Mouse (Mus musculus) limb, embryonic 12.5 days (tissue): ENCODE data around the gene Spop. TPM values are rescaled to one million over a fixed set of nuclear protein-coding genes. Genes with fewer than 3 reads are reported as not detected.

Experiments used
- ATAC-seq: fragments of 200-750 bp; cut with Nextera tagmentation; 2 replicates; pipeline ENCODE4 v1.8.0; 2017; ENCODE audit warnings: low read depth, moderate TSS enrichment; ENCODE audit not compliant: insufficient number of reproducible peaks, insufficient read depth, low FRiP score, low TSS enrichment
- H3K27ac ChIP-seq: fragments of 300-500 bp; sonication (generic); 2 replicates; pipeline ENCODE4 v1.5.1; 2016; ENCODE audit warnings: mild to moderate bottlenecking, moderate library complexity
- H3K27me3 ChIP-seq: fragments of 300-500 bp; sonication (generic); 2 replicates; pipeline ENCODE4 v1.6.1; 2016; ENCODE audit warnings: mild to moderate bottlenecking, moderate library complexity
- H3K36me3 ChIP-seq: fragments of 300-500 bp; sonication (generic); 2 replicates; pipeline ENCODE4 v1.6.1; 2016; ENCODE audit warnings: mild to moderate bottlenecking, moderate library complexity
- H3K4me1 ChIP-seq: fragments of 300-500 bp; sonication (generic); replicated peaks from 2 replicates; pipeline ENCODE4 v1.6.1; 2016
- H3K4me2 ChIP-seq: fragments of 300-500 bp; sonication (generic); 2 replicates; pipeline ENCODE4 v1.6.1; 2016; ENCODE audit warnings: mild to moderate bottlenecking, moderate library complexity
- H3K4me3 ChIP-seq: fragments of 300-500 bp; sonication (generic); replicated peaks from 2 replicates; pipeline ENCODE4 v1.5.1; 2016; ENCODE audit warnings: mild to moderate bottlenecking
- H3K9ac ChIP-seq: fragments of 300-500 bp; sonication (generic); replicated peaks from 2 replicates; pipeline ENCODE4 v1.6.1; 2016; ENCODE audit warnings: mild to moderate bottlenecking, moderate library complexity
- H3K9me3 ChIP-seq: fragments of 300-500 bp; sonication (generic); 2 replicates; pipeline ENCODE4 v1.6.1; 2016; ENCODE audit warnings: mild to moderate bottlenecking, moderate library complexity
- WGBS: fragments of 180-500 bp; shearing (Covaris S2); methylation state at CpG from one replicate; pipeline ENCODE4 v1.1.7; 2016; 5-methylcytosine and 5-hydroxymethylcytosine counted together
- polyA plus RNA-seq: library from polyadenylated mRNA; unstranded; fragments of >200 nt; fragmentation: Nextera tagmentation; extraction: Ambion mirVana; gene quantifications from 2 replicates; pipeline ENCODE4 v1.2.1, GENCODE M21; 2016

Gene Spop
- polyA plus RNA-seq, 1 experiment from 2014 or later = 157 TPM

DNA sequence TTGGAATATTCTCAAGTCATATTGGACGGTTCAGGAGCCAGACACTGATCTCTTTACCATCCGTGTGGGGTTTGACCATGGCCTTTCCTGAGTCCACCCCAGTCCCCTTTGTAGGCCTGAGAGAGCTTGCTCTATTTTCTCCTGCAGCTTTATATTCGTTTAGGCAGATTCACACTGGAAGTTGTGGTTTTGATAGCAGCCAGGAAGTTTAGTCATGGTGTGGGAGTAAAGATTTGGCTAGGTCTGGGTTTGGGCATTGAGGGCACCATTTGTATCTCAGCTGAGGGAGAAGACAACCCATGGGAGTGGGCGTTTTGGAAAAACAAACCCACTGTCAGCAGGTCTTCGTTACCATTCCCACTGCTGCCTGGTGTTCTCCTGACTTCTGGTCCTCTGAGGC, 34.3 kb upstream of the Spop start:
- H3K27me3 ChIP-seq = no peaks in the 10 kb centered on the region
- WGBS = 78% methylated on average over 5 of the region's 5 CpGs
- ATAC-seq = no peak

DNA sequence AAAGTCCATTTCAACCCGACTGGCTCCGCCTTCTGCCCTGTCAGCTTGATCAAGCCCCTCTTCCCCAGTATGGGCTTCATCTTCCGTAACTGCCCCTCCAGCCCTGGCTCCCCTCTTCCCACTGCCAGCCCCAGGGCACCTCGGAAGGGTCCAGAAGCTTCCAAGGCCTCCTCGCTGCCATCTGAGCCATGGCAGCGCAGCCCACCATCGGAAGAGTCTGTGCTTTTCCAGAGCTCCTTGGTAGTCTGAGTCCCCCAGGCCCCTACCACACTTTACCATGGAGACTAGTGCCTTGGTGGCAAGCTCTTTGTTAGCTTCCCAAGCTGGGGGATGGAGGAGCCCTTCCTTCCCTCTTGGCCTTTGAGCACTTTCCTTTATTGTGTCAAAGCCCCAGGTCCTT, 33.2 kb upstream of the Spop start:
- Histone ChIP-seq H3K27ac (no peak overlapping the region), H3K4me3 (no peak overlapping the region), H3K36me3 (peaks cover 61% of the 10 kb centered on the region), H3K9ac (no peak overlapping the region), H3K9me3 (no peaks in the 10 kb centered on the region), H3K27me3 (no peaks in the 10 kb centered on the region), H3K4me1 (peaks cover 3% of the 10 kb centered on the region), H3K4me2 (no peak overlapping the region)
- WGBS = 96% methylated on average over 7 of the region's 7 CpGs
- no peak for ATAC-seq

More for the DNA sequence above, 34.3 kb upstream of the Spop start:
- Histone ChIP-seq H3K36me3 (peaks cover 73% of the 10 kb centered on the region), H3K27ac (no peak overlapping the region), H3K4me2 (no peak overlapping the region), H3K9me3 (no peaks in the 10 kb centered on the region), H3K9ac (no peak overlapping the region), H3K4me3 (no peak overlapping the region), H3K4me1 (no peaks in the 10 kb centered on the region)

DNA sequence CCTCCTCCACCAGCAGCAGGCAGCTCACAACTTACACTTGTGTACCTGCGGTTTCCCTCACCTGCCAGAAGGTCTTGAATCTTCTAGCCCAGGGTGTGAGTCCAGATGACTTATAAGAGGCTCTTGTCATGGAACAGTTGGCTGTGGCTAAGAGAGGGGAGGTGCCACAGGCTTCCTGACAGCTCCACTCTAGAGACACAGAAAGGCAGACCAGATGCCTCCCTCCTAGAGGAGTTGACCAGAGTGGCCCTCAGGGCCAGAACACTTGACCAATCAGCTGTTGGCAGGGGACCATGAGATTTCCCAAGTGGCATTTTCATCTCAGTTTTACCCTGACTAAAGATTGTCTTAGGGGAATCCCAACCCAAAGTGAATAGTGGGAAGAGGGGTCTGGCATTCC, 32.7 kb upstream of the Spop start:
- no peak for ATAC-seq
- no peaks in the 10 kb centered on the region for H3K27me3 ChIP-seq
- no peak overlapping the region for H3K9ac ChIP-seq
- no peak overlapping the region for H3K4me3 ChIP-seq
- no peak overlapping the region for H3K27ac ChIP-seq
- 82% methylated on average over 1 of the region's 1 CpGs for WGBS
- peaks cover 58% of the 10 kb centered on the region for H3K36me3 ChIP-seq
- peaks cover 7% of the 10 kb centered on the region for H3K4me1 ChIP-seq
- H3K9me3 ChIP-seq = no peaks in the 10 kb centered on the region
- H3K4me2 ChIP-seq = no peak overlapping the region

DNA sequence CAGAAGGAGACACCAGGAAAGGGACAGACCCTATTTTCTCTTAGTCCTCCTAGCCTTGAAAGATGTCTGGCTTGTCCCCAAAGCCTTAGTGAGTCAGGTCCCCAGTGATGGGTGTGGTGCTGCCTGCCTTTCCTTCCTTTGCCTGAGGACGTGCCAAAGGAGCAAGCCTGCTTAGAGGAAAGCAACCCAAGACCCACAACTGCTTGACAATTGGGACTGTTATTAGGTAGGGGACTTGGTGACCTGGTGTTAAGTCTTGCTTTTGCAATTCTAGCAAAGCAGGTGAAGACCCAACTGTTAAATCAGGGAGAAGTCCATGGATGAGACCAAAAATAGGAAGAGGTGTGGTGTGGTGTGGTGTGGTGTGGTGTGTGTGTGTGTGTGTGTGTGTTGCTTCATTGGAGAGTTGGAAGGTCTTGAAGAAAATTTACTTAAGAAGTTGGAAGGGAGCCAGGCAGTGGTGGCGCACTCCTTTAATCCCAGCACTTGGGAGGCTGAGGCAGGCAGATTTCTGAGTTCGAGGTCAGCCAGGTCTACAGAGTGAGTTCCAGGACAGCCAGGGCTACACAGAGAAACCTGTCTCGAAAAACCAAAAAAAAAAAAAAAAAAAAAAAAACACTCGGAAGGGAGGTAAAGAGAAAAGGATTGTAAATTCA, 30.4 kb upstream of the Spop start:
- H3K27ac ChIP-seq = no peak overlapping the region
- 81% methylated on average over 5 of the region's 5 CpGs for WGBS
- peaks cover 13% of the 10 kb centered on the region for H3K4me1 ChIP-seq
- no peak overlapping the region for H3K4me3 ChIP-seq
- no peaks in the 10 kb centered on the region for H3K9me3 ChIP-seq
- H3K9ac ChIP-seq = no peak overlapping the region
- H3K36me3 ChIP-seq = peaks cover 58% of the 10 kb centered on the region
- no peaks in the 10 kb centered on the region for H3K27me3 ChIP-seq
- H3K4me2 ChIP-seq = no peak overlapping the region
- no peak for ATAC-seq

DNA sequence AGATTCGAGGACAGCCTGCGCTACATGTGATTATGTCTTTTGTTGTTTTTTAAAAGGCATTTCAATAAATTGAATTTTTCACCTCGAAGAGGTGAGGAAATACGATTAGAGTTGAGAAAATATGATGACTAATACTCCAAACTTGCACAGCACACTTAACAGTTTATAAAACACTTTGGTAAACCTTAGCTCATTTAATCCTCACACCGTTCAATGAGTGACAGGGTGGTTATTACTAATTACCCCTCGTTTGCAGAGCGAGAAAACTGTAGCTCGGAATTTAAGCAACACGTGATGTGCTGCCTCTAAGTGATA, 29.9 kb upstream of the Spop start:
- Histone ChIP-seq H3K27me3 (no peaks in the 10 kb centered on the region), H3K9ac (no peak overlapping the region), H3K4me2 (peak overlapping the region; percentile 42), H3K4me1 (peaks cover 13% of the 10 kb centered on the region), H3K4me3 (peak overlapping the region; percentile 85), H3K9me3 (no peaks in the 10 kb centered on the region), H3K36me3 (peaks cover 58% of the 10 kb centered on the region), H3K27ac (no peak overlapping the region)
- no peak; the same call in 1 of the 2 replicates for ATAC-seq
- WGBS = 40% methylated on average over 9 of the region's 9 CpGs

DNA sequence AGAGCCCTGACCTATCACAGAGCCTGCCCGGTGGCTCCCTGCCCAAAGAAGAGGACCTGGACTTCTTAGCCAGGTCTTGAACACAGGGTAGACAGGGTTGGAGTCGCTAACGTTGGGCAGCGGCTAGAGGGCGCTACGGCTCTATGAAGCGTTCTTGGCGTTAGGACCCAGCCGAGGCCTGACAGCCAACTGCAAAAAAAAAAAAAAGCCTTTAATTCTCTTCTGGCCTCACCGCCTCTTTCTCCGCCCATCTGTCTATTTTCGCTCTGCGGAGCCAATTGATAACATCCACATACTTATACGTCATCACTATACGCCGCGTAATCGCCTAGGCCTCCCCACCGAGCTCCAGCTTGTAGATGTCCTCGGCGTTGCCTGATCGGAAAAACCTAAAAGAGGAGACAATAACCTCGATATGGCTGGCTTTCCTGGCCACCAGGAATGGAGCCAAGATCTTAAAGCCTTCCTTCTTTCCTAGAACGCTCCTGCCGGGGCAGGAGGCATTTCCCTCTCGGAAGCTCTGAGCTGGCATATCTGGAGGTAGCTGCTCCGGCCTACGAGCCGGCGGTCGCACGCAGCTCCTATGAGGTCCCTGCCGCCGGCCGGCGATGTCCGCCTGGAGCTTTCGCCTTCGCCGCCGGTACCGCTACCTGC, 29.4 kb upstream of the Spop start, which contains the start of gene Slc35b1:
TSS of gene Slc35b1 (plus strand) at position 374 of the 654 bp plus-strand sequence.
- peaks cover 13% of the 10 kb centered on the region for H3K4me1 ChIP-seq
- peak within 1 kb of the TSS; percentile 74 for H3K27ac ChIP-seq
- H3K36me3 ChIP-seq = peaks cover 61% of the 10 kb centered on the region
- peak; percentile 86 for ATAC-seq
- H3K9me3 ChIP-seq = no peaks in the 10 kb centered on the region
- H3K9ac ChIP-seq = peak within 1 kb of the TSS; percentile 77
- H3K4me3 ChIP-seq = peak within 1 kb of the TSS; percentile 85
- no peaks in the 10 kb centered on the region for H3K27me3 ChIP-seq
- H3K4me2 ChIP-seq = peak within 1 kb of the TSS; percentile 62
- WGBS = under 1% methylated on average over 42 of the region's 42 CpGs

DNA sequence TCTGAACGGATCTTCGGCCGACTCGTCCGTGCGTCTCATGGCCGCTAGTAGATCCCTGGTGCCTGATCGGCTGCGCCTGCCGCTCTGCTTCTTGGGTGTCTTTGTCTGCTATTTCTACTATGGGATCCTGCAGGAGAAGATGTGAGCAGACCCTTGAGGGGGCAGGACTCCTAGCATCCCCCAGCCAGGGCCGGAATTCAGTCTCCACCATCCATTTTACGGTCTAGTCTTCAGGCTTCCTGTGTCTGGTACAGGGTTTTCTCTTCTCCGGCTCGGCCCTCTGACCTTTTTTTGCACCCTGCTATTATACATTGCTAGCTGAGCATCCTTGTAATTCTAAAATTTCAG, 28.9 kb upstream of the Spop start:
- H3K4me2 ChIP-seq = peak overlapping the region; percentile 62
- WGBS = under 1% methylated on average over 14 of the region's 14 CpGs
- no peaks in the 10 kb centered on the region for H3K27me3 ChIP-seq
- peaks cover 13% of the 10 kb centered on the region for H3K4me1 ChIP-seq
- H3K9ac ChIP-seq = peak overlapping the region; percentile 77
- ATAC-seq = no peak
- peak overlapping the region; percentile 74 for H3K27ac ChIP-seq
- peak overlapping the region; percentile 85 for H3K4me3 ChIP-seq
- H3K36me3 ChIP-seq = peaks cover 61% of the 10 kb centered on the region
- H3K9me3 ChIP-seq = no peaks in the 10 kb centered on the region

DNA sequence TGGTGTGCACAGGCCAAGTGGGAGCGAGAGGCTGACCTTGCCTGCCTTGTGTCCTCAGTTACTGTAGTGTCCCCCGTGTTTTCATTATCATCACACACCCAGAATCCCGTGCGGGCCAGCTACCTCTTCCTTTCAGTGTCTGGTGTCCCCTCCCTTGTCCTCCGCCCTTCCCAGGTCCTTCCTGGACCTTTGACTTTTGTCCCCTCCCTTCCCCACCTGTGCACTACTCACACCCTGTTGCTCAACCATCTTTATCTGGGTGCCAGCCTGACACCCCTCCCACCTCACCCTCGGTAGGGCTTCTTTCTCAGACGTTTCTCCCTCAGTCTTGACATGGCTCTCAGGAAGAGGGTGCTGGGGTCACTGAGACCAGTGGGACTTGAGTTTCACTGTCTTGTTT, 26.5 kb upstream of the Spop start:
- H3K9ac ChIP-seq = no peak overlapping the region
- no peak overlapping the region for H3K4me2 ChIP-seq
- H3K4me1 ChIP-seq = peaks cover 13% of the 10 kb centered on the region
- no peak overlapping the region for H3K4me3 ChIP-seq
- H3K9me3 ChIP-seq = no peaks in the 10 kb centered on the region
- peaks cover 61% of the 10 kb centered on the region for H3K36me3 ChIP-seq
- no peak for ATAC-seq
- H3K27me3 ChIP-seq = no peaks in the 10 kb centered on the region
- 85% methylated on average over 7 of the region's 7 CpGs for WGBS
- H3K27ac ChIP-seq = no peak overlapping the region

DNA sequence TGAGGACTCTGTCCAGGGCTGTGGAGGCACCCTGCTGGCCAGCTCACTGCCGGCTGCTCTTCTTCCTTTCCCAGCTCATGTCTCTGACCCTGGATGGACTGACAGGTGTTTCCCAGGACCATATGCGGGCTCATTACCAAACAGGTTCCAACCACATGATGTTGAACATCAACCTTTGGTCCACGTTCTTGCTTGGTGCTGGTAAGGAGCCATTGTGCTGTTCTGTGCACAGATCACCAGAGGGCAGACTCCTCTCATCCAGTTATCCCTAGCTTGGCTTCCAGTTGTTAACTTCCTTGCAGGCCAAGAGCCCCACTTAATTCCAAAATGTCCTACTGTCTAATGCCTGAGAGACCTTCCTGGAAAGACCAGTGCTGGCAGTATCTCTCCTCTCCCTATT, 24.9 kb upstream of the Spop start:
- no peak for ATAC-seq
- Histone ChIP-seq H3K4me1 (peaks cover 13% of the 10 kb centered on the region), H3K4me3 (no peak overlapping the region), H3K4me2 (no peak overlapping the region), H3K9ac (no peak overlapping the region), H3K27me3 (no peaks in the 10 kb centered on the region), H3K36me3 (peaks cover 63% of the 10 kb centered on the region), H3K27ac (no peak overlapping the region), H3K9me3 (no peaks in the 10 kb centered on the region)
- WGBS = 79% methylated on average over 3 of the region's 3 CpGs

DNA sequence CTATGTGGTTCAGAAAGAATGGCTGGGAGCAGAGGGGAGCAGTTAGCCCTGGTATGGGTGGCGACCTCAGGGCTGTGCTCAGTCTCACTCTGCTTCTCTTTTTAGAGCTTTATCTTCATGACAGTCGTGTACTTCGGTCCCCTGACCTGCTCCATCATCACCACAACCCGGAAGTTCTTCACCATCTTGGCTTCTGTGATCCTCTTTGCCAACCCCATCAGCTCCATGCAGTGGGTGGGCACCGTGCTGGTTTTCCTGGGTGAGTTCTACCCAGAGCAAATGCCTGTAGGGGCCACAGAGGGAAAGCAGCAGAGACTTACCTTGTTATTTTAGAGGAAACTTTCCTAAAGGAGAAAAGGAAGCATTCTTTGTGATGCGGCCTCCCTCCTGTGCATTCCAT, 23.5 kb upstream of the Spop start:
- Histone ChIP-seq H3K4me3 (no peak overlapping the region), H3K27me3 (no peaks in the 10 kb centered on the region), H3K36me3 (peaks cover 63% of the 10 kb centered on the region), H3K4me2 (no peak overlapping the region), H3K4me1 (peaks cover 12% of the 10 kb centered on the region), H3K9ac (no peak overlapping the region), H3K27ac (no peak overlapping the region), H3K9me3 (no peaks in the 10 kb centered on the region)
- WGBS = 91% methylated on average over 6 of the region's 6 CpGs
- no peak for ATAC-seq

DNA sequence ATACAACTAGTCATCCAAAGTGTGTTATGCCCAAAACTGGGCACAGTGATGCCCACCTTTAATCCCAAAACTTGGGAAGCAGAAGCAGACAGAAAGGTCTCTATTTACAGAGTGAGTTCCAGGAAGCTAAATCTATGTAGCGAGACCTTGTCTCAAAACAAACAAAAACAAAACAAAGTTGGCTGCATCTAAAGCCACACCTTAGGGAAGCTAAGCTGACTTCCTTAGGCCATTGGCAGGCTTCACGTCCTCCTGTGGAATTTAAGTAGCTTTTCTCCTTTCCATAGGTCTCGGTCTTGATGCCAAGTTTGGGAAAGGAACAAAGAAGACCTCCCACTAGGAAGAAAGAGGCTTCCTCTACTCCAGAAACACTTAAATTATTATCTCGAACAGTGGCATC, 22.7 kb upstream of the Spop start:
- H3K36me3 ChIP-seq = peaks cover 62% of the 10 kb centered on the region
- 79% methylated on average over 4 of the region's 4 CpGs for WGBS
- H3K27ac ChIP-seq = no peak overlapping the region
- peaks cover 5% of the 10 kb centered on the region; the same call in 1 of the 2 replicates for H3K4me1 ChIP-seq
- no peaks in the 10 kb centered on the region for H3K9me3 ChIP-seq
- no peak overlapping the region for H3K9ac ChIP-seq
- no peak overlapping the region for H3K4me2 ChIP-seq
- H3K27me3 ChIP-seq = no peaks in the 10 kb centered on the region
- no peak overlapping the region for H3K4me3 ChIP-seq
- no peak for ATAC-seq

DNA sequence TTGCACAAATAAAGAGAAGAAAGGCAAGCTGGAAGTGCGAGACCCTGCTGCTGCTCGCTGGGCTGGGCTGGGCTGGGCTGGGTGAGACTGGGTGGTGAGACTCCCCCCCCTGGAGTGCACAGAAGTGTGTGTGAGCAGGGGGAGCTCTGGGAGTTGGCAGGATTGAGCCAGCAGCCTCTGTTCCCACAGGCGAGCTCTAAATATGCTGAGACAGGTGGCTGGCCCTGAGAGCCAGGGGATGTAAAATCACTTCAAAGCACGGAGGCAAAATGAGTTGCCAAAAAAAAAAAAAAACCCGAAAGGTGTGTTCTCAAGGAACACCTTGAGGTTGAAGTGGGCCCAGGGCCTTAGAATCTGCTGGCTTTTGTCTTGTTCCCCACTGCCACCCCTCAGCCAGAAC, 22.1 kb upstream of the Spop start:
- no peaks in the 10 kb centered on the region for H3K9me3 ChIP-seq
- 66% methylated on average over 5 of the region's 5 CpGs for WGBS
- no peak overlapping the region for H3K4me2 ChIP-seq
- no peaks in the 10 kb centered on the region for H3K27me3 ChIP-seq
- H3K9ac ChIP-seq = no peak overlapping the region
- ATAC-seq = no peak
- H3K4me1 ChIP-seq = no peaks in the 10 kb centered on the region; the same call in 1 of the 2 replicates
- H3K4me3 ChIP-seq = no peak overlapping the region
- H3K27ac ChIP-seq = peak overlapping the region; percentile 59; the same call in 1 of the 2 replicates
- peaks cover 56% of the 10 kb centered on the region for H3K36me3 ChIP-seq
